Mouse (Mus musculus) embryonic facial prominence, embryonic 12.5 days (tissue): ENCODE measurements around the gene Trdn. TPM values are rescaled to one million over a fixed set of nuclear protein-coding genes. Genes with fewer than 3 reads are reported as not detected.

Experiments used
- ATAC-seq: fragments of 200-750 bp; cut with Nextera tagmentation; 2 replicates; pipeline ENCODE4 v1.8.0; 2017; ENCODE audit not compliant: insufficient number of reproducible peaks, insufficient read depth, low FRiP score, low TSS enrichment
- H3K27ac ChIP-seq: fragments of 300-500 bp; sonication (generic); 2 replicates; pipeline ENCODE4 v1.5.1; 2016; ENCODE audit warnings: mild to moderate bottlenecking
- H3K27me3 ChIP-seq: fragments of 300-500 bp; sonication (generic); 2 replicates; pipeline ENCODE4 v1.6.1; 2016; ENCODE audit warnings: mild to moderate bottlenecking, moderate library complexity
- H3K36me3 ChIP-seq: fragments of 300-500 bp; sonication (generic); 2 replicates; pipeline ENCODE4 v1.6.1; 2016; ENCODE audit warnings: mild to moderate bottlenecking
- H3K4me1 ChIP-seq: fragments of 300-500 bp; sonication (generic); 2 replicates; pipeline ENCODE4 v1.6.1; 2016
- H3K4me2 ChIP-seq: fragments of 300-500 bp; sonication (generic); replicated peaks from 2 replicates; pipeline ENCODE4 v1.6.1; 2016; ENCODE audit warnings: mild to moderate bottlenecking, moderate library complexity
- H3K4me3 ChIP-seq: fragments of 300-500 bp; sonication (generic); 2 replicates; pipeline ENCODE4 v1.5.1; 2016; ENCODE audit warnings: mild to moderate bottlenecking
- H3K9ac ChIP-seq: fragments of 300-500 bp; sonication (generic); 2 replicates; pipeline ENCODE4 v1.6.1; 2016; ENCODE audit warnings: mild to moderate bottlenecking, moderate library complexity
- H3K9me3 ChIP-seq: fragments of 300-500 bp; sonication (generic); 2 replicates; pipeline ENCODE4 v1.6.1; 2016; ENCODE audit warnings: mild to moderate bottlenecking, moderate library complexity
- WGBS: fragments of 180-500 bp; shearing (Covaris S2); methylation state at CpG from one replicate; pipeline ENCODE4 v1.1.7; 2016; 5-methylcytosine and 5-hydroxymethylcytosine counted together
- polyA plus RNA-seq: library from polyadenylated mRNA; unstranded; fragments of >200 nt; fragmentation: Nextera tagmentation; extraction: Ambion mirVana; gene quantifications from 2 replicates; pipeline ENCODE4 v1.2.1, GENCODE M21; 2016

Trdn gene
- polyA plus RNA-seq, 1 experiment from 2014 or later, result 2.4 TPM

GRCm38 (mm10) chr10:33179731-33180631 is 99.6 kb downstream of the Trdn start:
- Histone ChIP-seq H3K4me3 (no peak overlapping the region), H3K4me1 (no peaks in the 10 kb centered on the region), H3K36me3 (no peaks in the 10 kb centered on the region), H3K27me3 (no peaks in the 10 kb centered on the region), H3K27ac (no peak overlapping the region), H3K9me3 (no peaks in the 10 kb centered on the region), H3K9ac (no peak overlapping the region), H3K4me2 (no peak overlapping the region)
- WGBS, result 34% methylated on average over 2 of the region's 2 CpGs
- ATAC-seq, result no peak

DNA sequence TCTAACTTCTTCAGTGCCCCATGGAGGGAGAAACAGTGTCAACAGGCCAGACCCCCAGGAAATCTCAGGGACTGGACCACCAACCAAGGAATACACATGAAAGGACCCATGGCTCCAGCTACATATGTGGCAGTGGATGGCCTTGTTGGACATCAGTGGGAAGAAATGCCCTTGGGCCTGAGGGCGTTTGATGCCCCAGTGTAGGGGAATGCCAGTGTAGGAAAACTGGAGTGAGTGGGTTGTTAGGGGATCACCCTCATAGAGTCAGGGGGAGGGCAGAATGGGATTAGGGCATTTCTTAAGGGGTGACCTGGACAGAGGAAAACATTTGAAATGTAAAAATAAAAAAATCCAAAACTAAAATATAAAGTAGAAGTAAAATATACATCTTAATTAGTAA is 108.7 kb downstream of the Trdn start:
- H3K27ac ChIP-seq, result no peak overlapping the region
- 69% methylated on average over 1 of the region's 1 CpGs for WGBS
- H3K9ac ChIP-seq, result no peak overlapping the region
- no peaks in the 10 kb centered on the region for H3K36me3 ChIP-seq
- no peaks in the 10 kb centered on the region for H3K27me3 ChIP-seq
- H3K9me3 ChIP-seq, result no peaks in the 10 kb centered on the region
- no peak overlapping the region for H3K4me3 ChIP-seq
- ATAC-seq, result no peak
- H3K4me2 ChIP-seq, result no peak overlapping the region
- no peaks in the 10 kb centered on the region for H3K4me1 ChIP-seq

DNA sequence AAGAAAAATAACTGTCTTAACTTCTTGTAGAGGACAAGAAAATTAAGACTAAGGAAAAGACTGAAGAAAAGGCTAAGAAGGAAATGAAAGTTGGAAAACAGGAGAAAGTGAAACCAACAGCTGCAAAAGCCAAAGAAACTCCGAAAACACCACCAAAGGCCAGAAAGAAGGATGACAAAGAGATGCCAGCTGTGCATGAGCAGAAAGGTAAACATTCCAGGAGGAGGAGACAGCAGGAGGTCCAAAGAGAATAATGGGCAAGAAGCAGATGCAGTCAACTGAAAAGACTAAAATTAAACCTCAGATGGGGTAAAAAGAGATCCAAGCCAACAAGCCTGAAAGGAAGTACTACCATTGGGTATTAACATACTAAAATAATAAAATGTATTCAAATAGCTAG is 115.6 kb downstream of the Trdn start:
- H3K4me3 ChIP-seq, result no peak overlapping the region
- H3K27me3 ChIP-seq, result no peaks in the 10 kb centered on the region
- no peaks in the 10 kb centered on the region for H3K4me1 ChIP-seq
- no peaks in the 10 kb centered on the region for H3K36me3 ChIP-seq
- no peak overlapping the region for H3K27ac ChIP-seq
- 6% methylated on average over 1 of the region's 1 CpGs for WGBS
- no peak overlapping the region for H3K4me2 ChIP-seq
- no peak for ATAC-seq
- H3K9me3 ChIP-seq, result no peaks in the 10 kb centered on the region
- H3K9ac ChIP-seq, result no peak overlapping the region

GRCm38 (mm10) chr10:33198257-33198656 is 117.9 kb downstream of the Trdn start:
- H3K9me3 ChIP-seq, result no peaks in the 10 kb centered on the region
- H3K4me2 ChIP-seq, result no peak overlapping the region
- H3K27me3 ChIP-seq, result no peaks in the 10 kb centered on the region
- no peak overlapping the region for H3K9ac ChIP-seq
- H3K36me3 ChIP-seq, result no peaks in the 10 kb centered on the region
- H3K4me3 ChIP-seq, result no peak overlapping the region
- 71% methylated on average over 1 of the region's 1 CpGs for WGBS
- H3K4me1 ChIP-seq, result no peaks in the 10 kb centered on the region
- ATAC-seq, result no peak
- H3K27ac ChIP-seq, result no peak overlapping the region

GRCm38 (mm10) chr10:33210411-33210810 is 130.1 kb downstream of the Trdn start:
- Histone ChIP-seq H3K27ac (no peak overlapping the region), H3K36me3 (no peaks in the 10 kb centered on the region), H3K4me2 (no peak overlapping the region), H3K27me3 (no peaks in the 10 kb centered on the region), H3K9me3 (no peaks in the 10 kb centered on the region), H3K4me3 (no peak overlapping the region), H3K9ac (no peak overlapping the region), H3K4me1 (no peaks in the 10 kb centered on the region)
- ATAC-seq, result no peak
- 63% methylated on average over 1 of the region's 1 CpGs for WGBS

DNA sequence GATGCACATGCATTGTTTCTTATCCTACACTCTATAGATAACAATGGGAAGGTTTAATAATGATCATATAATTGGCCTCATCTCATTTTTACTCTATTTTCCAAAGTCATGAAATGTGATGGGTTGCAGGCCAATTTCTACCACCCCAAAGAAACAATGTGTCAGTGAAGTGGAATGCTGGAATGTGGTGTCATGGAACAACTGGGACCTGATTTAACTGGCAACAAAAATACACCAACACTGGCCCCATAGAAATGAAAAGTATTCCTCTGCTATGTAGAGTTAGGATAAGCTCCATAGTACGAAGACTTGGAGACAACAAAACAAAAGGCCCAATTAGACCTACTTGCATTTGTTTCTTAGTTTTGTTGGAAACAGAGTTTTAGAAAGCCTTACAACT is 173.6 kb downstream of the Trdn start:
- Histone ChIP-seq H3K4me3 (no peak overlapping the region), H3K27me3 (no peaks in the 10 kb centered on the region), H3K27ac (no peak overlapping the region), H3K9ac (no peak overlapping the region), H3K4me2 (no peak overlapping the region), H3K9me3 (no peaks in the 10 kb centered on the region), H3K4me1 (no peaks in the 10 kb centered on the region), H3K36me3 (no peaks in the 10 kb centered on the region)
- 83% methylated on average over 1 of the region's 1 CpGs for WGBS
- no peak for ATAC-seq

DNA sequence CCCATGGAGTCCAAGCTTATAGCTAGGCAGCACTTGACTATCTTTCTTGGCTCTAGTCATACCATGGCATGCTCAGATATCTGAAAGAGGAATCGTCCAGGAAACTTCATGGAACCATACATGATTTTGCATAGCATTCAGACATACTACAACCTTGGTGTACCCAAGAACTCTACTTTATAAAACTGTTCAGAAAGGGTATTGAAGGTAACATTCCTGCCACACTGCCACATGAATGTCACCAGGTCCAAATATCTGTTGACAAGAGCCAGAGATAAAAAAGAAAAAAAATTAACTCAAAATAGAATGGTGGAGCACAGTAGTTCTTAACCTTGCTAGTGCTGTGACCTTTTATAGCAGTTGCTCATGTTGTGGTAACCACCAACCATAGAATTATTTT is 175.8 kb downstream of the Trdn start:
- Histone ChIP-seq H3K9me3 (no peaks in the 10 kb centered on the region), H3K4me1 (no peaks in the 10 kb centered on the region), H3K4me3 (no peak overlapping the region), H3K4me2 (no peak overlapping the region), H3K9ac (no peak overlapping the region), H3K27ac (no peak overlapping the region), H3K27me3 (no peaks in the 10 kb centered on the region), H3K36me3 (no peaks in the 10 kb centered on the region)
- whole genome bisulfite sequencing, result 63% methylated on average over 1 of the region's 1 CpGs
- no peak for ATAC-seq

- Histone ChIP-seq H3K9me3 (no peaks in the 10 kb centered on the region), H3K27ac (no peak overlapping the region), H3K4me1 (no peaks in the 10 kb centered on the region), H3K4me2 (no peak overlapping the region), H3K4me3 (no peak overlapping the region), H3K27me3 (no peaks in the 10 kb centered on the region), H3K36me3 (no peaks in the 10 kb centered on the region), H3K9ac (no peak overlapping the region)
- ATAC-seq, result no peak
- WGBS, result 23% methylated on average over 2 of the region's 2 CpGs
Measured at GRCm38 (mm10) chr10:33304982-33305381, 224.6 kb downstream of the Trdn start.

- ATAC-seq, result no peak
- H3K4me3 ChIP-seq, result no peak overlapping the region
- no peak overlapping the region for H3K4me2 ChIP-seq
- no peaks in the 10 kb centered on the region for H3K36me3 ChIP-seq
- H3K27me3 ChIP-seq, result no peaks in the 10 kb centered on the region
- no peaks in the 10 kb centered on the region for H3K4me1 ChIP-seq
- H3K9me3 ChIP-seq, result no peaks in the 10 kb centered on the region
- no peak overlapping the region for H3K9ac ChIP-seq
- 80% methylated on average over 1 of the region's 1 CpGs for WGBS
- H3K27ac ChIP-seq, result no peak overlapping the region
Measured at GRCm38 (mm10) chr10:33353026-33353425, 272.7 kb downstream of the Trdn start.

DNA sequence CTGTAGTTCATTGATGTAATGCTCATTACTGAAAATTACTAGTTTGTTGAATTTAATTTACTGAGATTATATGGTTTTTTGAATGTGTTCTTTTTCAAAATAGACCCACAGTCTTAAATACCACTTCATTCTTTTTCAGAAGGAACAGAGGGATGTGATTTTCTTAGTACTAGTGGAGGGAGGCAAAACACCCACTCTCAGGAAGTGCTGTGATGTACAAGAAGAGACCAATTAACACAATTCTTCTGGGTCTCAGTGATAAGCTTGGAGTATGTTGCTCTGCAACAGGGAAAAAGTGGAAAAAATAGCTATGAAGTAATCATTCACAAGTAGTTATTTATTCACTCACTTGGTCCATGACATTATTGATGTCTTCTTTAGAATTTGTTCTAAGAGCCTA is 286.2 kb downstream of the Trdn start:
- Histone ChIP-seq H3K9me3 (no peaks in the 10 kb centered on the region), H3K27ac (no peak overlapping the region), H3K4me2 (no peak overlapping the region), H3K4me3 (no peak overlapping the region), H3K36me3 (no peaks in the 10 kb centered on the region), H3K27me3 (no peaks in the 10 kb centered on the region), H3K4me1 (no peaks in the 10 kb centered on the region), H3K9ac (no peak overlapping the region)
- no peak for ATAC-seq

DNA sequence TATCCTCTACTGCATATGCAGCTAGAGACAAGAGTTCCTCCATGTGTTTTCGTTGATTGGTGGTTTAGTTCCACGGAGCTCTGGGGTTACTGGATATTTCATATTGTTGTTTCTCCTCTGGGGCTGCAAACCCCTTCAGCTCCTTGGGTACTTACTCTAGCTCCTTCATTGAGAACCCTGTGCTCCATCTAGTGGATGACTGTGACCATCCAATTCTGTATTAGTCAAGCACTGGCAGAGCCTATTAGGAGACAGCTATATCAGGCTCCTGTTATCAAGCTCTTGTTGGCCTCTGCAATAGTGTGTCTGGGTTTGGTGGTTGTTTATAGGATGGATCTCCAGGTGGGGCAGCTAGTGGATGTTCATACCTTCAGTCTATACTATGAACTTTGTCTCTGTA is 290.2 kb downstream of the Trdn start:
- no peaks in the 10 kb centered on the region for H3K9me3 ChIP-seq
- no peaks in the 10 kb centered on the region for H3K4me1 ChIP-seq
- H3K4me3 ChIP-seq, result no peak overlapping the region
- ATAC-seq, result no peak
- H3K36me3 ChIP-seq, result no peaks in the 10 kb centered on the region
- 75% methylated on average over 2 of the region's 2 CpGs for WGBS
- no peak overlapping the region for H3K27ac ChIP-seq
- H3K4me2 ChIP-seq, result no peak overlapping the region
- no peak overlapping the region for H3K9ac ChIP-seq
- H3K27me3 ChIP-seq, result no peaks in the 10 kb centered on the region

- no peaks in the 10 kb centered on the region for H3K9me3 ChIP-seq
- H3K4me3 ChIP-seq, result no peak overlapping the region
- 78% methylated on average over 2 of the region's 2 CpGs for WGBS
- H3K27ac ChIP-seq, result no peak overlapping the region
- H3K4me2 ChIP-seq, result no peak overlapping the region
- ATAC-seq, result no peak
- H3K9ac ChIP-seq, result no peak overlapping the region
- no peaks in the 10 kb centered on the region for H3K4me1 ChIP-seq
- no peaks in the 10 kb centered on the region for H3K27me3 ChIP-seq
- no peaks in the 10 kb centered on the region for H3K36me3 ChIP-seq
Measured at GRCm38 (mm10) chr10:33375474-33376029, 295.2 kb downstream of the Trdn start.
